Mouse (Mus musculus) lung, postnatal 0 days (tissue): ENCODE results near the gene Plcg1. TPM values are rescaled to one million over a fixed set of nuclear protein-coding genes. Genes with fewer than 3 reads are reported as not detected.

ENCODE experiments used
- ATAC-seq: fragments of 200-750 bp; cut with Nextera tagmentation; 2 replicates; pipeline ENCODE4 v1.8.0; 2017; ENCODE audit warnings: moderate library complexity
- DNase-seq: peaks from one replicate; pipeline ENCODE4 v3.0.0-alpha.2; 2016; ENCODE audit warnings: low spot score
- H3K27ac ChIP-seq: fragments of 300-500 bp; sonication (generic); 2 replicates; pipeline ENCODE4 v1.5.1; 2014; ENCODE audit warnings: antibody characterized with exemption, mild to moderate bottlenecking, low read length, mixed read lengths
- H3K27me3 ChIP-seq: fragments of 300-500 bp; sonication (generic); replicated peaks from 2 replicates; pipeline ENCODE4 v1.6.1; 2014; ENCODE audit warnings: low read length, mixed read lengths; ENCODE audit not compliant: insufficient read depth
- H3K36me3 ChIP-seq: fragments of 300-500 bp; sonication (generic); 2 replicates; pipeline ENCODE4 v1.6.1; 2014; ENCODE audit warnings: low read length, mixed read lengths; ENCODE audit not compliant: insufficient read depth
- H3K4me1 ChIP-seq: fragments of 300-500 bp; sonication (generic); 2 replicates; pipeline ENCODE4 v1.6.1; 2014; ENCODE audit warnings: antibody characterized with exemption, low read depth, low read length, mixed read lengths; ENCODE audit not compliant: insufficient read depth
- H3K4me2 ChIP-seq: fragments of 300-500 bp; sonication (generic); replicated peaks from 2 replicates; pipeline ENCODE4 v1.6.1; 2014; ENCODE audit warnings: low read depth, mild to moderate bottlenecking, low read length, moderate library complexity, mixed read lengths
- H3K4me3 ChIP-seq: fragments of 300-500 bp; sonication (generic); 2 replicates; pipeline ENCODE4 v1.5.1; 2014; ENCODE audit warnings: low read depth, low read length
- H3K9ac ChIP-seq: fragments of 300-500 bp; sonication (generic); replicated peaks from 2 replicates; pipeline ENCODE4 v1.6.1; 2014; ENCODE audit warnings: low read depth, mild to moderate bottlenecking
- H3K9me3 ChIP-seq: fragments of 300-500 bp; sonication (generic); 2 replicates; pipeline ENCODE4 v1.6.1; 2016; ENCODE audit warnings: low read length, mixed read lengths
- CTCF ChIP-seq: IDR thresholded peaks from 2 replicates; pipeline ENCODE4 v1.5.1; 2016; ENCODE audit warnings: antibody characterized with exemption, mild to moderate bottlenecking
- EP300 ChIP-seq: IDR thresholded peaks from 2 replicates; pipeline ENCODE4 v1.6.1; 2016; ENCODE audit warnings: antibody characterized with exemption, mild to moderate bottlenecking, control low read depth
- WGBS: fragments of 180-500 bp; shearing (Covaris S2); extraction: QIAGEN DNeasy Blood & Tissue Kit; methylation state at CpG from one replicate; pipeline ENCODE4 v1.1.7; 2014; 5-methylcytosine and 5-hydroxymethylcytosine counted together
- polyA plus RNA-seq: library from polyadenylated mRNA; unstranded; fragments of >200 nt; fragmentation: Nextera tagmentation; extraction: Ambion mirVana; gene quantifications from 2 replicates; pipeline ENCODE4 v1.2.1, GENCODE M21; 2015

Gene Plcg1
- polyA plus RNA-seq, 1 experiment from 2014 or later: 34.8 TPM

DNA sequence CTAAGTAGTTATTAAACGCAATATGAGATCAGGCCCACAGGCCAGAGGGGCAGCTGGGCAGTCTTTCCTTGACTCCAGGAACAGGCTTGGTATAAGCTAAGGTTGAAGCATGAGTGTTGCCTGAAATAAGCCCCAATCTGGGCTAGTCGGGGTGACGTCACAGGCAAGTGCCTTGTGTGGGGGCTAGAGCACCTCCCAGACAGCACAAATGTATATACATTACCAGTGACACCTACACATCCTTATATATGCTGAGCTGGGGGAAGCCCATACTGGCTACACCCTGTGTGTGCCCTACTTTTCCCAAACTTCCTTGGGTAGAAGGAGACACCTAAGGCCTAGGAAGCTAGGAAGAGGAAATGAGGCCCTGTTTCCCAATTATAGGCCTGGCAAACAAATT is 2.1 kb upstream of the Plcg1 start:
- WGBS: 86% methylated on average over 3 of the region's 3 CpGs
- no peak overlapping the region for H3K9ac ChIP-seq
- ATAC-seq (no peak), DNase-seq (no peak)
- TF ChIP-seq EP300 (no peak), CTCF (no peak)
- no peak overlapping the region for H3K4me3 ChIP-seq
- no peak overlapping the region for H3K4me2 ChIP-seq
- H3K27me3 ChIP-seq: no peaks in the 10 kb centered on the region
- peaks cover 5% of the 10 kb centered on the region; the same call in 1 of the 2 replicates for H3K36me3 ChIP-seq
- no peaks in the 10 kb centered on the region for H3K9me3 ChIP-seq
- peak overlapping the region; percentile 47; the same call in 1 of the 2 replicates for H3K27ac ChIP-seq
- peaks cover 8% of the 10 kb centered on the region; the same call in 1 of the 2 replicates for H3K4me1 ChIP-seq

DNA sequence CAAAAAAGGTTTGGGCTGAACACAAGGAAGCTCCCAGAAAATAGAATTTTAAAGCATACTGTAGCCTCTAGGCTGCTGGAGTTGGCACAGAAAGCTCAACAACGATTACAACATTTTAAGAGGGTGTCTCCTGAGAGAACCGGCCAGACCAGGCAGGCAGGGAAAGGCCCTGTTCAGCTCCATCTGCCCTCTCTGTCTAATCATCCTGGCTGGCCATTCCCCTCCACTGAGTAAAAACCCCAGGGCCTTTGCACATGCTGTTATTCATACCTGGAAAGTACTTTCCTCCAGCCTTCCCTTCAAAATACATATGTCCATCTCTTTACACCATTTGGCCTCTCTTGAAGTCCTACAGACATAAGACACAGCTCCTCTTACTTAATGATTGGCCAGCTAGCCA is 1.7 kb upstream of the Plcg1 start:
- ATAC-seq: no peak

DNA sequence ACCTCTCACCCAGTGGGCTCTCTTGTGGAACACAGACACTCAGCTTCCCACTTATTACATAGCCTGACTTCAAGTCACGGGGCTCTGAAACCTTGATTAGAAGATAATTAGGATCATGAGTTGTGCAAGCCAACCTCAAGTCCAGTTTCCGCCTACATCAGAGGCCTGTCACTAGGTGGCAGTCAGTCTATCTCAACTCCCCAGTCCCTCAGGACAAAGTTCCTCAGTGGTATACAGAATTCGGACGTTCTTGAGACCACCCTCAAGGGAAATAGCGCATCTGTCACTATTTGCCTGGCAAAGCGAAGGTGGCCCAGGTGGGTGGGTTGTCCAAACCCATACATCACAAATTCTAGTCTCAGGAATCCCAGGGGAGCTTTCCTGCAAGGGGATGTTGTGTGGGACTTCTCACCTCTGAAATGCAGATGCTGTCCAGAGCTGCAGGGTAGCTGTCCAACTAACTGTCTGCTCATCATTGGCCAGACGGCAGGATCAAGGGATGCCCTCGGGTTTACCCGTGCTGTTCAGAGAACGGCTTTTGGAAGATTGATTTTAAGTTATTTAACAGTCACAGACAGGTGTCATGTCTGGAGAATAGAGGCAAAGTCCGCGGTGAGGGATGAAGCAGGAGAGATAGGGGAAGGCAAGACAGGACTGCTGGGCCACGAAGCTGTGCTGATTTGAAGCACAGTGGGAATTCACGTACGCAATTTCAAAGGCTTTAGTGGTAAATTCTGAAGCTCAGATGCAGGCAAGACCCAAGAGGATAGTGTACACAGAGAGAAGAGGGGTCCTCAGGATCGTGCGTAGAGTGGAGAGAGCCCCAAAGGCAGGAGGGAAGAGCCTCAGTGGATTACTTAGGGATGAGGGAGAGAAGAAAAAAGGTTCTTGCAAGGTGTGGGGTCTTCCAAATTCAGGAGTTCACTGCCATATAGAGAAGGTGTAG is 976 bp upstream of the Plcg1 start:
- H3K27ac ChIP-seq: peak overlapping the region; percentile 47; the same call in 1 of the 2 replicates
- no peak for TF ChIP-seq EP300
- peak; percentile 77 for TF ChIP-seq CTCF

More for the DNA sequence above, 1.7 kb upstream of the Plcg1 start:
- H3K9me3 ChIP-seq: no peaks in the 10 kb centered on the region
- H3K4me3 ChIP-seq: no peak overlapping the region
- H3K4me1 ChIP-seq: peaks cover 11% of the 10 kb centered on the region; the same call in 1 of the 2 replicates
- no peaks in the 10 kb centered on the region for H3K27me3 ChIP-seq
- peaks cover under 1% of the 10 kb centered on the region; the same call in 1 of the 2 replicates for H3K36me3 ChIP-seq
- H3K9ac ChIP-seq: no peak overlapping the region
- H3K27ac ChIP-seq: peak overlapping the region; percentile 47; the same call in 1 of the 2 replicates
- WGBS: 43% methylated on average over 2 of the region's 2 CpGs
- no peak; the same call in 1 of the 2 replicates for TF ChIP-seq EP300
- TF ChIP-seq CTCF: no peak
- peak; percentile 77 for DNase-seq
- H3K4me2 ChIP-seq: no peak overlapping the region

DNA sequence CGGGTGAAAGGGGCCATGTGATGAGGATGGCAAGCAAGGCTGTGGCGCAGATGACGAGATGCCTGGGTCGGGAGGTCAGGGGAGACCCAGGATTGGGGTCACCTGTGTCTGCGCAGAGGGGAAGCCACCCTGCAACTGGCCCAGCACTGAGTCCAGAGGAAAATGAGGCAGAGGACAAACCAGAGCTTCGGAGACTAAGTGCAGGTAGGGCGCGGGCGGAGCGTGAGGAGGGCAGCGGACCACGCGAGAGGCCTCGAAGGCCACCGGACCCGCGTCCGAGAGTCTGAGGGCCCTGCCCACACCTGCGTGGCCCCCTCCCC is 343 bp upstream of the Plcg1 start:
- Histone ChIP-seq H3K4me1 (peaks cover 21% of the 10 kb centered on the region; the same call in 1 of the 2 replicates), H3K9me3 (no peaks in the 10 kb centered on the region), H3K9ac (peak overlapping the region; percentile 88), H3K27ac (peak overlapping the region; percentile 92; the same call in 1 of the 2 replicates), H3K36me3 (no peaks in the 10 kb centered on the region), H3K4me2 (peak overlapping the region; percentile 87), H3K27me3 (no peaks in the 10 kb centered on the region), H3K4me3 (peak overlapping the region; percentile 90)
- TF ChIP-seq EP300: no peak
- TF ChIP-seq CTCF: no peak
- DNase-seq: no peak
- no peak for ATAC-seq
- 5% methylated on average over 19 of the region's 19 CpGs for WGBS

More for the DNA sequence above, 976 bp upstream of the Plcg1 start:
- peak overlapping the region; percentile 87 for H3K4me2 ChIP-seq
- DNase-seq: peak; percentile 74
- peak overlapping the region; percentile 90 for H3K4me3 ChIP-seq
- H3K9ac ChIP-seq: 0 out of 2 replicates have a peak overlapping the region, but pooled peaks have one; percentile 88
- WGBS: 23% methylated on average over 17 of the region's 17 CpGs
- no peaks in the 10 kb centered on the region for H3K36me3 ChIP-seq
- H3K4me1 ChIP-seq: peaks cover 16% of the 10 kb centered on the region; the same call in 1 of the 2 replicates
- ATAC-seq: no peak
- H3K27me3 ChIP-seq: no peaks in the 10 kb centered on the region
- no peaks in the 10 kb centered on the region for H3K9me3 ChIP-seq

DNA sequence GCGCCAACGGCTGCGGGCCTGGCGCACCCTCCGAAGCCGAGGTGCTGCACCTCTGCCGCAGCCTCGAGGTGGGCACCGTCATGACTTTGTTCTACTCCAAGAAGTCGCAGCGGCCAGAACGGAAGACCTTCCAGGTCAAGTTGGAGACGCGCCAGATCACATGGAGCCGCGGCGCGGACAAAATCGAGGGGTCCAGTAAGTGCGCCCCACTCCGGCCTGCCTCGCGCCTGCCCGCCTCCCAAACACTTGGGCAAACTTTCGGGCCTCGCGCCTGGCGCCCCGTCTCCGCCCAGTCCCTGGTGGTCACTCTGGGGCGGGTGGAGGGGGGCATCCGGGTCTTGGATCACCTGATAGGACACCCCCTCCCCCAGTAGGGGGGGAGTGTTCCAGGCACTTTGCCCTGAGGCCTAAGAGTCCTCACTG is 750 bp downstream of the Plcg1 start:
- peak; percentile 40 for ATAC-seq
- Histone ChIP-seq H3K36me3 (no peaks in the 10 kb centered on the region), H3K27me3 (no peaks in the 10 kb centered on the region), H3K9ac (peak overlapping the region; percentile 88), H3K9me3 (no peaks in the 10 kb centered on the region), H3K4me3 (peak overlapping the region; percentile 90), H3K4me1 (peaks cover 21% of the 10 kb centered on the region; the same call in 1 of the 2 replicates), H3K4me2 (peak overlapping the region; percentile 87), H3K27ac (peak overlapping the region; percentile 92)
- DNase-seq: peak; percentile 70
- 1% methylated on average over 23 of the region's 32 CpGs for WGBS
- TF ChIP-seq EP300 (no peak), CTCF (peak; percentile 44)

DNA sequence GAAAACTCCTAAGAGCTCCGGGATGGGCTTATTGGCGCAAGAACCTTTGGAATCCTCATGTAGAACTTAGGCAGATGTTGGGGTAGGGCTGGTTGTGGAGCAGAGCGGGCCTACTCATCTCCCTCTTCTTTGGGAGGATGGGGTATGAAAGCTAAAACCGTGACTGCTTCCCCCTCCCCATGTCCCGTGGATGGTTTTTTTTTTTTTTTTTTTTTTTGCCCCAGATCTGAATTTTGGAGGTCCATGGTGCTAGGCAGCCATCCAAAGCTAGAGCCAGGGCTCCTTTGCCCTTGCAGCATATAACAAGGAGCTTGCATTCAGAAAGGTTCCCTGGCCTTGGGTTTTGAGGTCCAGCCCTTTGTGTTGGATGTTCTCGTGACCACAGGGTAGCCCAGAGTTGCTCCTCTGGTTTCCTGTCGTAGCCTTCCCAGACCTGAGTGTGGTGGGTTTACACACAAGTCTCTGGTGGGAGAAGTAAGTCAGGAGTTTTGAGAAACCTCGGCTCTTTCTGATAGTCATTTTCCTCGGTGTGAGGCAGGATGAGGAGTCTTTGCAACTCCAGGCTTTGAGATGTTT is 1.4 kb downstream of the Plcg1 start:
- Histone ChIP-seq H3K4me3 (peak overlapping the region; percentile 90), H3K27me3 (no peaks in the 10 kb centered on the region), H3K9ac (peak overlapping the region; percentile 88), H3K4me2 (peak overlapping the region; percentile 87), H3K9me3 (no peaks in the 10 kb centered on the region), H3K4me1 (peaks cover 23% of the 10 kb centered on the region; the same call in 1 of the 2 replicates), H3K36me3 (no peaks in the 10 kb centered on the region), H3K27ac (peak overlapping the region; percentile 92)
- ATAC-seq: no peak
- WGBS: 8% methylated on average over 8 of the region's 9 CpGs
- TF ChIP-seq EP300 (no peak), CTCF (no peak)
- no peak for DNase-seq
